Mouse (Mus musculus) embryonic facial prominence, embryonic 14.5 days (tissue): Measurements from ENCODE around the gene Elovl3. TPM values are rescaled to one million over a fixed set of nuclear protein-coding genes. Genes with fewer than 3 reads are reported as not detected.
"Not testable (repeated sequence)": the region's sequence is repeated elsewhere in the genome, so short reads cannot be mapped to it uniquely, and the experiment has no call there.

Experiments used
- ATAC-seq: fragments of 200-750 bp; cut with Nextera tagmentation; 2 replicates; pipeline ENCODE4 v1.8.0; 2017; ENCODE audit warnings: low read depth, moderate number of reproducible peaks, moderate TSS enrichment
- DNase-seq: peaks from one replicate; pipeline ENCODE4 v3.0.0-alpha.2; 2015; ENCODE audit warnings: low spot score
- H3K27ac ChIP-seq: fragments of 300-500 bp; sonication (generic); replicated peaks from 2 replicates; pipeline ENCODE4 v1.5.1; 2014; ENCODE audit warnings: low read depth, mild to moderate bottlenecking, low read length, moderate library complexity
- H3K27me3 ChIP-seq: fragments of 300-500 bp; sonication (generic); replicated peaks from 2 replicates; pipeline ENCODE4 v1.6.1; 2014; ENCODE audit warnings: low read length; ENCODE audit not compliant: control insufficient read depth, insufficient read depth
- H3K36me3 ChIP-seq: fragments of 300-500 bp; sonication (generic); 2 replicates; pipeline ENCODE4 v1.6.1; 2014; ENCODE audit warnings: low read length, mixed read lengths; ENCODE audit not compliant: control insufficient read depth, insufficient read depth
- H3K4me1 ChIP-seq: fragments of 300-500 bp; sonication (generic); 2 replicates; pipeline ENCODE4 v1.6.1; 2014; ENCODE audit warnings: antibody characterized with exemption, low read length; ENCODE audit not compliant: control insufficient read depth, insufficient read depth
- H3K4me2 ChIP-seq: fragments of 300-500 bp; sonication (generic); 2 replicates; pipeline ENCODE4 v1.6.1; 2014; ENCODE audit warnings: low read depth, mild to moderate bottlenecking, low read length, moderate library complexity, mixed read lengths
- H3K4me3 ChIP-seq: fragments of 300-500 bp; sonication (generic); 2 replicates; pipeline ENCODE4 v1.5.1; 2014; ENCODE audit warnings: low read depth, mild to moderate bottlenecking, low read length
- H3K9ac ChIP-seq: fragments of 300-500 bp; sonication (generic); 2 replicates; pipeline ENCODE4 v1.6.1; 2014; ENCODE audit warnings: low read depth, mild to moderate bottlenecking, low read length, moderate library complexity, mixed read lengths
- H3K9me3 ChIP-seq: fragments of 300-500 bp; sonication (generic); 2 replicates; pipeline ENCODE4 v1.6.1; 2016; ENCODE audit warnings: low read length; ENCODE audit not compliant: control insufficient read depth
- WGBS: fragments of 180-500 bp; shearing (Covaris S2); extraction: QIAGEN DNeasy Blood & Tissue Kit; methylation state at CpG from one replicate; pipeline ENCODE4 v1.1.7; 2014; 5-methylcytosine and 5-hydroxymethylcytosine counted together
- polyA plus RNA-seq: library from polyadenylated mRNA; unstranded; fragments of >200 nt; fragmentation: Nextera tagmentation; extraction: Ambion mirVana; gene quantifications from 2 replicates; pipeline ENCODE4 v1.2.1, GENCODE M21; 2014

Elovl3 gene
- polyA plus RNA-seq, 1 experiment from 2014 or later, result 1.4 TPM

GRCm38 (mm10) chr19:46126301-46126700 lies 5.4 kb upstream of the Elovl3 start:
- Histone ChIP-seq H3K27me3 (peaks cover 13% of the 10 kb centered on the region; the same call in 1 of the 2 replicates), H3K9ac (no peak overlapping the region), H3K4me1 (no peaks in the 10 kb centered on the region), H3K9me3 (no peaks in the 10 kb centered on the region), H3K27ac (no peak overlapping the region), H3K36me3 (no peaks in the 10 kb centered on the region), H3K4me2 (no peak overlapping the region), H3K4me3 (no peak overlapping the region)
- ATAC-seq (no peak), DNase-seq (no peak)
- WGBS, result 75% methylated on average over 4 of the region's 4 CpGs

DNA sequence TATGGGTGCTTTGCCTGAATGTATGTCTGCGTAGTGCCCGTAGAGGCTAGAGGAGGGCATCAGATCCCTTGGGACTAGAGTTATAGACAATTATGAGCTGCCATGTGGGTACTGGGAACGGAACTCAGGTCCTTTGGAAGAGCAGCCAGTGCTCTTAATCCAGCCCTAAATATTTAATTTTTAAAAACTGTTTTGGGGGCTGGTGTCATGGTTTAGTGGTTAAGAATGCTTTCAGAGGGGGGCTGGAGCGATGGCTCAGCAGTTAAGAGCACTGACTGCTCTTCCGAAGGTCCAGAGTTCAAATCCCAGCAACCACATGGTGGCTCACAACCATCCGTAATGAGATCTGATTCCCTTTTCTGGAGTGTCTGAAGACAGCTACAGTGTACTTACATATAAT lies 2.0 kb upstream of the Elovl3 start:
- H3K27ac ChIP-seq, H3K4me3 ChIP-seq, ATAC-seq, H3K36me3 ChIP-seq, DNase-seq, H3K9ac ChIP-seq, H3K9me3 ChIP-seq, H3K4me2 ChIP-seq, H3K4me1 ChIP-seq: not testable (repeated sequence)
- H3K27me3 ChIP-seq, result peaks cover 44% of the 10 kb centered on the region
- 78% methylated on average over 6 of the region's 6 CpGs for WGBS

DNA sequence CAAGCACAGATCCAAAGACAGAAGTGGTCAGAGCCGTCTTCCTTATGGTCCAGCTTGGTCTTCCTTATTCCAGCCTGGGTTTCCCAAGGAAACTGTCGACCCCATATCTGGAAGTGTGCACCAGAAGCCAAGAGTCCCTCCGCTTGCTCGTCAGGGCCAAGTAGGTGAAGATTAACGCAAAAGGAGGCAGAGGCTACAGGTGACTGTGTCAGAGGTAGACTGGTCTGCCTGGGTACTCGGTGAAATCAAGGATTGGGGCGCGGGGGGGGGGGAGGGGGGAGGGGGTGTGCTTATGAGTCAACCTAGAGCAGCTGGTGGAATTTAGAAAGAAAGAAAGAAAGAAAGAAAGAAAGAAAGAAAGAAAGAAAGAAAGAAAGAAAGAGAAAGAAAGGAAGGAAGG lies 414 bp upstream of the Elovl3 start:
- Histone ChIP-seq H3K4me3 (peak overlapping the region; percentile 27), H3K36me3 (no peaks in the 10 kb centered on the region), H3K27ac (no peak overlapping the region), H3K9ac (no peak overlapping the region), H3K27me3 (peaks cover 58% of the 10 kb centered on the region), H3K4me1 (peaks cover 4% of the 10 kb centered on the region; the same call in 1 of the 2 replicates), H3K9me3 (no peaks in the 10 kb centered on the region), H3K4me2 (peak overlapping the region; percentile 50)
- 15% methylated on average over 6 of the region's 8 CpGs for WGBS
- no peak for ATAC-seq
- DNase-seq, result no peak

- no peak for DNase-seq
- Histone ChIP-seq H3K27ac (no peak overlapping the region), H3K36me3 (no peaks in the 10 kb centered on the region), H3K4me2 (no peak overlapping the region), H3K9me3 (no peaks in the 10 kb centered on the region), H3K9ac (no peak overlapping the region), H3K4me1 (peaks cover 11% of the 10 kb centered on the region), H3K4me3 (no peak overlapping the region), H3K27me3 (peaks cover 71% of the 10 kb centered on the region)
- 39% methylated on average over 6 of the region's 6 CpGs for WGBS
- ATAC-seq, result no peak
Observed at GRCm38 (mm10) chr19:46132577-46132976, 880 bp downstream of the Elovl3 start.

GRCm38 (mm10) chr19:46135297-46135696 lies 3.6 kb downstream of the Elovl3 start:
- 0 out of 2 replicates have a peak overlapping the region, but pooled peaks have one; percentile 57 for H3K9ac ChIP-seq

DNA sequence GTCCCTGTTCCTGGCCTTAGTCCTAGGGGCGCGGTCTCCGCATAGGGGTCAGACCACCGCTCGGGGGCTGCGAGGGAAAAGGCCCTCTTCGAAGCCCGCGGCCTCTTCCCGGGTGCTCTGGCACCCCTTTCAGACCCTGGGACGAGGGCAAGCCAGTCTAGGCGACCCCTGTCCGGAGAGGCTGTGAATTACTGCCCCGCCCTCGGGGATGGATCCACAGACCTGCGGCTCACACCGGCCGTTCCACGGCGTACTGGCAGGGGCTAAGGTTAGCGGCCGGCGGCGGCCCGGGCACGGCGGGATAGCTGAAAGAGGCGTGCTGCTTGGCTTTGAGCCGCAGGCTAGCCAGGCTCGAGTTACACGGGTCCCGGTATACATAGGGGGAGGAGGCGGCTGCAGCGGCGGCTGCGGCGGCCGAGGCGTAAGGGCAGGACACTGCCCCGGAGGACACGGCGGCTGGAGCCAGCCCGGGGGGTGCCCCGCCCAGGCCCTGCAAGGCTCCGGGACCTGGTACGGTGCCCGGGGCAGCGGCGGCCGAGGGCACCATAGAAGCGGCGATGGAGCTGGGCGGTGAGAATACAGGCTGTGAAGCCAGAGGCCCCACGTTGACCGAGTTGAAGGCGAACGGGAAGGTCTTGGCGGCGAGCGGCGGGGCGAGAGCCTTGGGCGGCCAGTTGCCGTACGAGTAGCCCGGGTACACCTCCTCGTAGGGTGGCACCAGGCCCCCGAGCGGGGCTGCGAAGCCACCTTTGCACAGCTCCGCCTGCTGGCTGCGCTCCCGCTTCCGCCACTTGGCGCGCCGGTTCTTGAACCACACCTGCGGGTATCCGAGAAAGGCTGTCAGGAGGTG lies 4.3 kb downstream of the Elovl3 start:
- Histone ChIP-seq H3K9me3 (no peaks in the 10 kb centered on the region), H3K9ac (peak overlapping the region; percentile 57), H3K4me2 (peak overlapping the region; percentile 99), H3K27me3 (peaks cover 77% of the 10 kb centered on the region), H3K4me1 (peaks cover 11% of the 10 kb centered on the region), H3K4me3 (peak overlapping the region; percentile 53), H3K36me3 (no peaks in the 10 kb centered on the region), H3K27ac (no peak overlapping the region)
- ATAC-seq, result peak; percentile 39
- DNase-seq, result peak; percentile 50
- WGBS, result under 1% methylated on average over 61 of the region's 79 CpGs

More at GRCm38 (mm10) chr19:46135297-46135696, 3.6 kb downstream of the Elovl3 start:
- Histone ChIP-seq H3K36me3 (no peaks in the 10 kb centered on the region), H3K4me1 (peaks cover 11% of the 10 kb centered on the region), H3K9me3 (no peaks in the 10 kb centered on the region), H3K27ac (no peak overlapping the region), H3K4me3 (peak overlapping the region; percentile 53), H3K4me2 (peak overlapping the region; percentile 99), H3K27me3 (peaks cover 84% of the 10 kb centered on the region)
- peak; percentile 90 for DNase-seq
- peak; percentile 85 for ATAC-seq
- WGBS, result 2% methylated on average over 12 of the region's 12 CpGs

DNA sequence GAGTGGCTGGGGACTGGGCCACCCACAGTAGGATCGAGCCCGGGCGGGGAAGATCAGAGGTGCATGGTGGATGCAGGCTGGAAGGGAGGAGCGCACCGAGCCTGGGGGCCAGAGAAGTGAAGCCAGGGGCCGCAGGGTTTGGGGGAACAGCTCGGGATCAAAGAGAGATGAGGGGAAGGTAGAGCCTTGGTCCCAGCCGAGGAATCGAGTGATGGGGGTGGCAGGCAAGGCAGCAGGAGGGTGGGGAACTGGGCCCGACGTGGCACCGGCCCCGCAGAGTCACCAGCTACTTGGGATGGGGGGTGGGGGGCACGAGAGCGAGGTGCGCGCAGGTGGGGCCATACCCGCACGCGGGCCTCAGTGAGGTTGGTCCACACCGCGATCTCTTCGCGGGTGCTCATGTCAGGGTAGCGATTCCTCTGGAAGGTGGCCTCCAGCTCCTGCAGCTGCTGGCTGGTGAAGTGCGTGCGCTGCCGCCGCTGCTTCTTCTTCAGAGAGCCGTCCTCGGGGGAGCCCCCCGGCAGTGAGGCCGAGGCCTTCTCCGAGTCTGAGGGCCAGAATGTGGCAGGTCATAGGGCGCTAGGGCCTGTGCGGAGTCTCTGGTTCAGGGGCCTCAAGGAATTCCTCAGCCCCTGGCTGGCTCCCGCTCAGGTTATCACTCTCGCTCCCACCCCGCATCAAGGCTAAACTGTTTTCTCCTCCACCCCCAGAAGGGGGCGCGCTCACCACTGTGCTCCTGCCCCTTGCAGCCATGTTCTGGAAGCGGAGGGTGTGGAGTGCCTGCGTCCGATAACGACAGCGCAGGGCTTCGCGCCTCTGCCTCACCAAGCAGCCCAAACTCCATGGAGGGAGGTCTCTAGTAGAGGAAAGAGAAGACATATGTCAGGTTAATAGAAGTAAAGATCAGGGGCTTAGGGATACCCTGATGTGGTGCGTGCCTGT lies 5.2 kb downstream of the Elovl3 start:
- Histone ChIP-seq H3K4me3 (peak overlapping the region; percentile 53), H3K9ac (0 out of 2 replicates have a peak overlapping the region, but pooled peaks have one; percentile 57), H3K4me2 (peak overlapping the region; percentile 99), H3K4me1 (peaks cover 11% of the 10 kb centered on the region), H3K9me3 (no peaks in the 10 kb centered on the region), H3K36me3 (no peaks in the 10 kb centered on the region), H3K27me3 (peaks cover 71% of the 10 kb centered on the region), H3K27ac (no peak overlapping the region)
- ATAC-seq (peak; percentile 20; the same call in 1 of the 2 replicates), DNase-seq (peak; percentile 43)
- WGBS, result 3% methylated on average over 25 of the region's 49 CpGs

DNA sequence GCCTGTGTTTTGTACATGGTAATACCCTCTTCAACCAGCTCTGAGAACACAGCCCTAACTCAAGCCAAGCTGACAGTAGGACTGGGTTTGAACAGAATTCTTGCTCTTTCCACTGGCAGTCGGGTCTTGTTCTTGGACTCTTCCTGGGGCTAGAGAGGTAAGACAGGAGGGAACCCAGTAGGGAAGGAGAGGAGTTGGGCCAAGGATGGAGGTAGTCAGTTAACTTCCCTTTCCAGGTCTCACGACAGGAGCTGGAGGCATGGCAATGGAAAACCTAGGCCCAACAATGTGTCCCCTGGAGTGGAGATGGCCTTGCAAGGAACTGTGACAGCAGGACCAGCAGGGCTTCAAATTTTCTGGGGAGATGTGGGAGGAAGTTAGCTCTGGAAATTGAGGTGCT lies 8.6 kb downstream of the Elovl3 start:
- H3K27me3 ChIP-seq, result peaks cover 67% of the 10 kb centered on the region
- no peak overlapping the region for H3K4me3 ChIP-seq
- ATAC-seq, result no peak
- no peak for DNase-seq
- WGBS, result 69% methylated on average over 2 of the region's 2 CpGs
- no peak overlapping the region for H3K27ac ChIP-seq
- peaks cover 9% of the 10 kb centered on the region for H3K4me1 ChIP-seq
- H3K9me3 ChIP-seq, result no peaks in the 10 kb centered on the region
- H3K4me2 ChIP-seq, result no peak overlapping the region; the same call in 1 of the 2 replicates
- H3K36me3 ChIP-seq, result no peaks in the 10 kb centered on the region
- H3K9ac ChIP-seq, result no peak overlapping the region
